8 mouse cellular contexts compared by ENCODE assay signal in the genomic region with DNA sequence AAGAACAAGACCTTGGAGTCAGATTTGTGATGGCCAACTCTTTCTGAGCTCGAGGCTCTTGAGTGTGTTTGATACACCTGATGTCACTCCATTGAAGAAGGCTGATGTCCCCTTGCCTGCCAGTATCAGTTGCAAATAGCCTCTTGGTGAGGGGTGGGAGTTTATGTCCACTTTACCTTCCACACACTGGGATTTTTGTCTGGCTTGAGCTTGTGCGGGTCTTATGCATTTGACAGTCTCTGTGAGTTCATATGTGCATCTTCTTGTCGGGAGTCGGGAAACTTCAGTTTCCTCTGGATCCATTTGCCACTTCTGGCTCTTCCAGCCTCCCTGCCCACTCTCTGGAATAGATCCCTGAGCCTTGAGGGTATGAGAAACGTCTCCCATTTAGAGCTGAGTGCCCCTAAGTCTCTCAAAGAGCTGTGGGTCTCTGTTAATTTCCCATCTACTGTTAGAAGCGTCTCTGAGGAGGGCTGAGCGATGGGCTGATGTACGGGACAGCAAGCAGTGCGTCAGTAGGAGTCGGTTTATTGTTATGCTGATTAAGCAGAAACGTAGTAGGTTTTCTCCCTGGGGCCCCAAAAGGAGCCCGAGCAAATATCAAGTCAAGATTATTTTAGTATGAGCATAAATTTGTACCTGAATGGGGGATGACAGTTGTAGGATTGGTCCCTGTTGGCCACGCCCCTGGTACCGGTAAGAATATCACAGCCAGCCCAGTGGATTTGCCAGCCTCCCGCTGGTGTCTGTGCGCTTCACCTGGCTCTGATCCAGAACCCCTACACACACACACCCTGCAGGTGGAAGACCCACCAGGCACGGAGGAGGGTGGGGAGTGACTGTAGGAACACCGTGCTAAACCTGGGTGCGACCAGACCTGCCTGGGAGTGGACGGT. TPM values are rescaled to one million over a fixed set of nuclear protein-coding genes. Genes with fewer than 3 reads are reported as not detected.
DNase-seq lines count a peak whose midpoint lies in the region; ATAC-seq and TF ChIP-seq lines count a peak whose summit lies in the region.

No protein-coding gene starts in this region.

- TF ChIP-seq POLR2A in myocyte (IDR thresholded peaks at IDR 0.05; ENCODE audit: insufficient read length, low read depth), result no peak

- no peaks in the 10 kb centered on the region for H3K9me3 ChIP-seq in kidney, postnatal 0 days (replicated peaks; ENCODE audit: low read length)
- H3K9me3 ChIP-seq in embryonic facial prominence, embryonic 10.5 days, result no peaks in the 10 kb centered on the region
- no peaks in the 10 kb centered on the region for H3K9me3 ChIP-seq in hindbrain, postnatal 0 days (ENCODE audit: low read length)

- no peak for DNase-seq in kidney, postnatal 0 days (ENCODE audit: low spot score)
- no peak for DNase-seq in kidney, postnatal 10 days
- no peak for DNase-seq in embryonic facial prominence, embryonic 10.5 days (ENCODE audit: low spot score)
- DNase-seq in hindbrain, postnatal 0 days (ENCODE audit: low spot score), result no peak
- no peak for DNase-seq in layer of hippocampus, adult 18-20 months (ENCODE audit: low spot score in 2 of 2)
- no peak for DNase-seq in Muller cell, postnatal 12 days (ENCODE audit: inconsistent ontology term)
- no peak for DNase-seq in cerebellum, postnatal 25 days

- peak overlapping the region; percentile 73 for H3K4me2 ChIP-seq in kidney, postnatal 0 days (ENCODE audit: low read length)
- H3K4me2 ChIP-seq in hindbrain, postnatal 0 days (ENCODE audit: low read depth, low read length), result peak overlapping the region; percentile 54
- peak overlapping the region; percentile 89 for H3K4me2 ChIP-seq in myocyte (ENCODE audit: low read depth)

- TF ChIP-seq CTCF in kidney, postnatal 0 days (IDR thresholded peaks at IDR 0.05; ENCODE audit: low read depth), result no peak
- no peak for TF ChIP-seq CTCF in hindbrain, postnatal 0 days (IDR thresholded peaks at IDR 0.05; ENCODE audit: low read depth)

- no peaks in the 10 kb centered on the region for H3K79me2 ChIP-seq in myocyte (ENCODE audit: control insufficient read depth, insufficient read depth)

- peak overlapping the region; percentile 11 for H3ac ChIP-seq in myocyte (ENCODE audit: control insufficient read depth, insufficient read length)

- 7% methylated on average over 20 of the region's 20 CpGs for WGBS in kidney, postnatal 0 days
- WGBS in embryonic facial prominence, embryonic 10.5 days, result 5% methylated on average over 20 of the region's 20 CpGs
- 5% methylated on average over 20 of the region's 20 CpGs for WGBS in hindbrain, postnatal 0 days

- H3K4me3 ChIP-seq in kidney, postnatal 0 days (replicated peaks; ENCODE audit: low read depth, low read length), result peak overlapping the region; percentile 35
- peak overlapping the region; percentile 55 for H3K4me3 ChIP-seq in embryonic facial prominence, embryonic 10.5 days
- H3K4me3 ChIP-seq in hindbrain, postnatal 0 days (ENCODE audit: low read length), result peak overlapping the region; percentile 31
- peak overlapping the region; percentile 19 for H3K4me3 ChIP-seq in myocyte

- 0 out of 2 replicates have a peak overlapping the region, but pooled peaks have one; percentile 40 for H3K9ac ChIP-seq in kidney, postnatal 0 days (ENCODE audit: low read depth, low read length)
- no peak overlapping the region for H3K9ac ChIP-seq in hindbrain, postnatal 0 days (replicated peaks; ENCODE audit: low read length)

- H3K36me3 ChIP-seq in kidney, postnatal 0 days (ENCODE audit: insufficient read depth, low read length), result no peaks in the 10 kb centered on the region
- no peaks in the 10 kb centered on the region for H3K36me3 ChIP-seq in embryonic facial prominence, embryonic 10.5 days (replicated peaks)
- H3K36me3 ChIP-seq in hindbrain, postnatal 0 days (ENCODE audit: insufficient read depth, low read length), result no peaks in the 10 kb centered on the region
- H3K36me3 ChIP-seq in myocyte (ENCODE audit: control insufficient read depth, insufficient read depth), result no peaks in the 10 kb centered on the region

- no peak for ATAC-seq in kidney, postnatal 0 days (replicated peaks; ENCODE audit: low FRiP score, low read depth)
- ATAC-seq in hindbrain, postnatal 0 days, result no peak

- peaks cover 29% of the 10 kb centered on the region for H3K4me1 ChIP-seq in kidney, postnatal 0 days (replicated peaks; ENCODE audit: insufficient read depth, low read length)
- H3K4me1 ChIP-seq in embryonic facial prominence, embryonic 10.5 days, result peaks cover 48% of the 10 kb centered on the region
- peaks cover 19% of the 10 kb centered on the region; the same call in 1 of the 2 replicates for H3K4me1 ChIP-seq in hindbrain, postnatal 0 days (ENCODE audit: insufficient read depth, low read length)

- no peaks in the 10 kb centered on the region for H3K27me3 ChIP-seq in kidney, postnatal 0 days (ENCODE audit: insufficient read depth, low read length)
- peaks cover 88% of the 10 kb centered on the region for H3K27me3 ChIP-seq in embryonic facial prominence, embryonic 10.5 days (replicated peaks; ENCODE audit: low read depth, poor library complexity, severe bottlenecking)
- H3K27me3 ChIP-seq in hindbrain, postnatal 0 days (ENCODE audit: insufficient read depth, low read length), result peaks cover 16% of the 10 kb centered on the region; the same call in 1 of the 2 replicates
- H3K27me3 ChIP-seq in myocyte (ENCODE audit: control insufficient read depth, insufficient read depth, insufficient read length), result no peaks in the 10 kb centered on the region

- no peak overlapping the region for H3K27ac ChIP-seq in kidney, postnatal 0 days
- peak overlapping the region; percentile 59 for H3K27ac ChIP-seq in embryonic facial prominence, embryonic 10.5 days (replicated peaks)
- H3K27ac ChIP-seq in hindbrain, postnatal 0 days, result no peak overlapping the region

TF ChIP-seq in myocyte, 11 proteins besides CTCF, POLR2A, EP300 and RAD21:
- TF ChIP-seq MYOD1 (IDR thresholded peaks at IDR 0.05; ENCODE audit: control insufficient read depth in 1 of 3, insufficient read length in 2 of 3, low read depth in 2 of 3) (peak in 1 of 3 experiments; percentile 2), TCF12 (IDR thresholded peaks at IDR 0.05; ENCODE audit: insufficient read depth, poor library complexity, severe bottlenecking) (no peak)
TF ChIP-seq in myocyte: peak in this region for 1.

RNA-seq across cellular contexts. Expression of a gene that starts 0.6 kb away (rescaled TPM):
- 5.2 and 5.7 TPM in 2 replicates for polyA plus RNA-seq in kidney, postnatal 0 days (2015; fragmentation: Nextera tagmentation; extraction: Ambion mirVana)
- 6.1 and 8.7 TPM in 2 replicates for polyA plus RNA-seq in embryonic facial prominence, embryonic 10.5 days (2016; fragmentation: Nextera tagmentation; extraction: Ambion mirVana)
- total RNA-seq in hindbrain, postnatal 0 days (2014; rRNA removed), result 1.2 and 2.3 TPM in 2 replicates
- polyA plus RNA-seq in hindbrain, postnatal 0 days (2015; fragmentation: Nextera tagmentation; extraction: Ambion mirVana), result 1.2 TPM in 2 replicates
- polyA plus RNA-seq in myocyte (2012; fragmentation: generic; extraction: Trizol), result 28.6 TPM
- total RNA-seq in layer of hippocampus, adult 18-20 months (2021), result 10 to 100 TPM; 19.3 to 19.9 TPM

RNA-seq across cellular contexts. Expression of a gene that starts 25.0 kb away (rescaled TPM):
- polyA plus RNA-seq in kidney, postnatal 0 days (2015; fragmentation: Nextera tagmentation; extraction: Ambion mirVana), result 2.7 and 3.1 TPM in 2 replicates
- polyA plus RNA-seq in embryonic facial prominence, embryonic 10.5 days (2016; fragmentation: Nextera tagmentation; extraction: Ambion mirVana), result 8.4 and 8.5 TPM in 2 replicates
- total RNA-seq in hindbrain, postnatal 0 days (2014; rRNA removed), result 2.4 and 8.7 TPM in 2 replicates
- 3.9 and 4.3 TPM in 2 replicates for polyA plus RNA-seq in hindbrain, postnatal 0 days (2015; fragmentation: Nextera tagmentation; extraction: Ambion mirVana)
- polyA plus RNA-seq in myocyte (2012; fragmentation: generic; extraction: Trizol), result 0.78 TPM
- total RNA-seq in layer of hippocampus, adult 18-20 months (2021), result 1 to 10 TPM; 3.0 to 4.5 TPM
